Mouse (Mus musculus) heart, embryonic 10.5 days (tissue): ENCODE results near the gene Omt2a. TPM values are rescaled to one million over a fixed set of nuclear protein-coding genes. Genes with fewer than 3 reads are reported as not detected.
A peak's percentile ranks its signal among the peaks of the same experiment; 100 is the strongest.
"Not testable (repeated sequence)": the region's sequence is repeated elsewhere in the genome, so short reads cannot be mapped to it uniquely, and the experiment has no call there.

ENCODE experiments used
- DNase-seq: peaks from one replicate; pipeline ENCODE4 v3.0.0-alpha.2; 2017; ENCODE audit warnings: low spot score
- H3K27ac ChIP-seq: fragments of 300-500 bp; sonication (generic); 2 replicates; pipeline ENCODE4 v1.5.1; 2016; ENCODE audit warnings: mild to moderate bottlenecking
- H3K27me3 ChIP-seq: fragments of 300-500 bp; sonication (generic); 2 replicates; pipeline ENCODE4 v1.6.1; 2016; ENCODE audit warnings: mild to moderate bottlenecking; ENCODE audit not compliant: poor library complexity, insufficient read depth, severe bottlenecking
- H3K36me3 ChIP-seq: fragments of 300-500 bp; sonication (generic); 2 replicates; pipeline ENCODE4 v1.6.1; 2016; ENCODE audit warnings: mild to moderate bottlenecking, moderate library complexity
- H3K4me1 ChIP-seq: fragments of 300-500 bp; sonication (generic); 2 replicates; pipeline ENCODE4 v1.6.1; 2016; ENCODE audit warnings: mild to moderate bottlenecking
- H3K4me3 ChIP-seq: fragments of 300-500 bp; sonication (generic); 2 replicates; pipeline ENCODE4 v1.5.1; 2016; ENCODE audit warnings: mild to moderate bottlenecking, moderate library complexity
- H3K9me3 ChIP-seq: fragments of 300-500 bp; sonication (generic); 2 replicates; pipeline ENCODE4 v1.6.1; 2016; ENCODE audit warnings: mild to moderate bottlenecking, moderate library complexity
- WGBS: fragments of 180-500 bp; shearing (Covaris S2); methylation state at CpG from one replicate; pipeline ENCODE4 v1.1.7; 2016; 5-methylcytosine and 5-hydroxymethylcytosine counted together
- polyA plus RNA-seq: library from polyadenylated mRNA; unstranded; fragments of >200 nt; fragmentation: Nextera tagmentation; extraction: Ambion mirVana; gene quantifications from 2 replicates; pipeline ENCODE4 v1.2.1, GENCODE M21; 2016

Omt2a gene
- not detected in 2 replicates for polyA plus RNA-seq

DNA sequence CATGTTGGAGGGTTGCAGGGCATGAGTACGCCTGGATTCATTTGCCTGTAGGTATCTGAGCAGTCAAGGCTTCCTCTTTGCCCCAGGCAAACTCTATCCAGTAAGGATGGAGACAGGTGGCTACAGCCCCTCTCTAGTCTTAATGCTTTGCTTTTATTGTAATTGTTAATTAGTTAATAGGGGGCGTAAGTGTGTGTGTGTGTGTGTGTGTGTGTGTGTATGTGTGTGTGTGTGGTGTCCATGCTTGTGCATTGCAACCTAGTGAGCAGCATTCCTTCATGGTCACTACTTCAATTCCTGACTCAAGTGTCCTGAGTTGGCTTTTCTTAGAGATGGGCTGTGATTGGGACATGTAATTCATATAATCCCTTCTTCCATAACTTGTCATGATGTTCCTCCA is at the start of gene Omt2a:
Gene Omt2a (minus strand): TSS at position 101 of the 400 bp plus-strand sequence.
- no peaks in the 10 kb centered on the region for H3K27me3 ChIP-seq
- no peak within 1 kb of the TSS for H3K4me3 ChIP-seq
- H3K9me3 ChIP-seq: no peaks in the 10 kb centered on the region
- H3K27ac ChIP-seq: no peak within 1 kb of the TSS
- H3K4me1 ChIP-seq: no peaks in the 10 kb centered on the region
- WGBS: 67% methylated on average over 2 of the region's 2 CpGs
- no peak for DNase-seq
- H3K36me3 ChIP-seq: no peaks in the 10 kb centered on the region

DNA sequence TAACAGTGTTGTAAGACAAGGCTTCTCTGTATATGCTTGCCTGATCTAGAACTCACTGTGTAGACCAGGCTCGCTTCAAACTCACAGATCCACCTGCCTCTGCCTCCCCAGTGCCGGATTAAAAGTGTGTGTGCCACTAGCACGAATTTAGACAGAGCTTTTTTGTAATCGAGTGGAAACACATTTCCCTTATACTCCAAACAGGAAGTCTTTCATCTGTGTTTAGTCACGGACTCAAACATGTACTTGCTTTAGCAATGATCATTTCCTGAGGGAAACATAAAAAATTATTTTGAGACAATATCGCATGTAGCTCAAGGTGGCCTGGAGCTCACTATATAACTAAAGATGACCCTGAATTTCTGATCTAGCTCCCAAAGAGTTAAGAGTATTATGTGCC is 48.8 kb upstream of the Omt2a start:
- no peak for DNase-seq
- 72% methylated on average over 6 of the region's 6 CpGs for WGBS
- Histone ChIP-seq H3K9me3 (no peaks in the 10 kb centered on the region), H3K4me3 (no peak overlapping the region), H3K27ac (no peak overlapping the region), H3K36me3 (no peaks in the 10 kb centered on the region), H3K4me1 (no peaks in the 10 kb centered on the region), H3K27me3 (no peaks in the 10 kb centered on the region)

DNA sequence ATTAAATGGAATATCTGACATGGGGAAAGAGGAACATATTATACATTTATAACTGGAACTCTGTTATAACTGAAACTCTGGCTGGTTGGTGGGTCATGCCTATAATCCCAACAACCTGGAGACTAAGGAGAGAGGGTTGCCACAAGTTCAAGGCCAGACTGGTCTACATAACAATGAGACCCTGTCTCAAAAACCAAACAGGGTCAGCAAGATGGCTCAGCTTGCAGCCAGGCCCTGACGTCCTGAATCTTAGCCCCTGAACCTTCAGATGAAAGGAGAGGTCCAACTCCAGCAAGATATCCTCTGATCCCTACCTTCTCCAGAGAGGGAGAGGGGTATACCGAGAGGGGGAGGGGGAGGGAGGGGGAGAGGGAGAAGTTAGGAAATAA is 45.9 kb upstream of the Omt2a start:
- Histone ChIP-seq H3K36me3 (no peaks in the 10 kb centered on the region), H3K4me1 (no peaks in the 10 kb centered on the region), H3K9me3 (no peaks in the 10 kb centered on the region), H3K4me3 (no peak overlapping the region), H3K27ac (no peak overlapping the region), H3K27me3 (no peaks in the 10 kb centered on the region)
- no peak for DNase-seq
- WGBS: 24% methylated on average over 2 of the region's 2 CpGs

DNA sequence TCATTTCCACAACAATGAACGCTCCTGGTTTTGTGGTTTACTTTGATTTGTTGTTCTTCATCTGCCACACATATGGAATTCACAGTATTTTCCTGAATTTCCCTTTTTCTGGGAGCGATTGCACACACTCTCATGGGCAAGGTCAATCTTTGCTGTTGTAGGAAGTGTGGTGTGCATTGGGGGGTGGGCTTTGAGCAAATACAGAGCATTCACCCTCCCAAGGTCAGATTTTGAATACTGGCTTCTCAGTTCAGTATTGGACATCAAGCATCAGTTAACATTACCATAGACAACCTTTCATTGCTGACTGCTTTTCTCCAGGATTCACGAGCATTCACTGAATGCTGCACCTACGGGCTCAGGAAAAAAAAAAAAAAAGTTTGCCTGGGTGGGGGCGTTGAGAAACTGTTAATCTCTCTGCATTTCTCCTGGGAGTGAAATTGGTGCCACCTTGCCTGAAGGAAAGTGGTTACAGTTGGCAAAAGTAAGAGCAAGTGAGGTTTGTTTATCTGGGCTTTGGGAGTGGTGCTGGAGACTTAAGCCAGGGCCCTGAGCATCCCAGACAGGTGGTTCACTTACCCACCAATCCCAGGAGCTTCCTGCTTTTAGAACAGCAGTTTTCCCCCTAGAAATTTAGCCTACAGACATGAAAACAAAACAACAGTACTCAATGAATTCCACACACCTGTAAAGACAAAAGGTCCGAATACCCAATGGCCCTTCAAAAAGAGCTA is 45.3 kb upstream of the Omt2a start:
- H3K9me3 ChIP-seq: no peaks in the 10 kb centered on the region
- H3K27ac ChIP-seq: no peak overlapping the region
- no peaks in the 10 kb centered on the region for H3K36me3 ChIP-seq
- no peak overlapping the region for H3K4me3 ChIP-seq
- H3K27me3 ChIP-seq: no peaks in the 10 kb centered on the region
- no peaks in the 10 kb centered on the region for H3K4me1 ChIP-seq
- no peak for DNase-seq
- 72% methylated on average over 6 of the region's 6 CpGs for WGBS

DNA sequence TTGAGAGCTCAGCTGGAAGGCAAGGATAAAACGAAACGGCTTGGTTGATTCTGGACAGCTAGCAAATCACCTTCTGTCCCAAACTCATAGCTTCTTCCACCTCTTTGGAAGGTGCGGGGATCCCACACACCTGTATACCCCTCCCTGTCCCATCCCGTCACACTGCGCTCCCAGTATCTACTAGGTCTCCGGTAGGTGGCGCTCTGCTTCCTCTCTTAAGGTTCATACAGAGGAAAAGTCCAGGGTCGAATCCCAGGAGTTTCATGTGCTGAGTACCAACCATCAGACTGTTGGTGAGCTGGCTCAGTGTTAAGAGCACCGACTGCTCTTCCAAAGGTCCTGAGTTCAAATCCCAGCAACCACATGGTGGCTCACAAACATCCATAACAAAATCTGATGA is 43.5 kb upstream of the Omt2a start:
- H3K4me1 ChIP-seq: peaks cover 3% of the 10 kb centered on the region; the same call in 1 of the 2 replicates
- H3K36me3 ChIP-seq: no peaks in the 10 kb centered on the region
- peak; percentile 79 for DNase-seq
- H3K27me3 ChIP-seq: no peaks in the 10 kb centered on the region
- no peak overlapping the region for H3K4me3 ChIP-seq
- no peaks in the 10 kb centered on the region for H3K9me3 ChIP-seq
- H3K27ac ChIP-seq: no peak overlapping the region
- 11% methylated on average over 9 of the region's 9 CpGs for WGBS

DNA sequence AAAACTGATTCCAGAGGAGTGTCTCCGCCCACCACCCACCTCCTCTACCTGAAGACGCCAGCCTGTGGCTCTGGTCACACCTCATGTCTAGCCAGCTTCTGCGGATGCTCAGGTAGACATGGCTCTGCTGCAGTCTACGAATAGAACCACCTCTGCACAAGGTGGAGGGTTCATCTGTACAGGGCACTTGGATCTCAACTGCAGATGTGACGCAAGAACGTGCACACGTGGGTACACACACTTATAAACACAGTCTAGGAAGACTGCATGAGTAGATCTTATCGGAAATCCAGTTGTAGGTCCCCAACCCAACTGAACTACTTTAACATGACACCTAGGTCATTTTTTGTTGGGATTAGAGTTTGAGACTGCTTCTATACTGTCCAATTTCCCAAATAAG is 41.0 kb upstream of the Omt2a start, which contains the start of gene Gsta2:
Gene Gsta2 (minus strand): TSS at position 178 of the 400 bp plus-strand sequence.
- H3K4me3 ChIP-seq: no peak within 1 kb of the TSS
- H3K27ac ChIP-seq: no peak within 1 kb of the TSS
- H3K36me3 ChIP-seq: no peaks in the 10 kb centered on the region
- H3K27me3 ChIP-seq: no peaks in the 10 kb centered on the region
- DNase-seq: no peak
- no peaks in the 10 kb centered on the region for H3K9me3 ChIP-seq
- peaks cover 3% of the 10 kb centered on the region; the same call in 1 of the 2 replicates for H3K4me1 ChIP-seq
- WGBS: 84% methylated on average over 8 of the region's 8 CpGs

DNA sequence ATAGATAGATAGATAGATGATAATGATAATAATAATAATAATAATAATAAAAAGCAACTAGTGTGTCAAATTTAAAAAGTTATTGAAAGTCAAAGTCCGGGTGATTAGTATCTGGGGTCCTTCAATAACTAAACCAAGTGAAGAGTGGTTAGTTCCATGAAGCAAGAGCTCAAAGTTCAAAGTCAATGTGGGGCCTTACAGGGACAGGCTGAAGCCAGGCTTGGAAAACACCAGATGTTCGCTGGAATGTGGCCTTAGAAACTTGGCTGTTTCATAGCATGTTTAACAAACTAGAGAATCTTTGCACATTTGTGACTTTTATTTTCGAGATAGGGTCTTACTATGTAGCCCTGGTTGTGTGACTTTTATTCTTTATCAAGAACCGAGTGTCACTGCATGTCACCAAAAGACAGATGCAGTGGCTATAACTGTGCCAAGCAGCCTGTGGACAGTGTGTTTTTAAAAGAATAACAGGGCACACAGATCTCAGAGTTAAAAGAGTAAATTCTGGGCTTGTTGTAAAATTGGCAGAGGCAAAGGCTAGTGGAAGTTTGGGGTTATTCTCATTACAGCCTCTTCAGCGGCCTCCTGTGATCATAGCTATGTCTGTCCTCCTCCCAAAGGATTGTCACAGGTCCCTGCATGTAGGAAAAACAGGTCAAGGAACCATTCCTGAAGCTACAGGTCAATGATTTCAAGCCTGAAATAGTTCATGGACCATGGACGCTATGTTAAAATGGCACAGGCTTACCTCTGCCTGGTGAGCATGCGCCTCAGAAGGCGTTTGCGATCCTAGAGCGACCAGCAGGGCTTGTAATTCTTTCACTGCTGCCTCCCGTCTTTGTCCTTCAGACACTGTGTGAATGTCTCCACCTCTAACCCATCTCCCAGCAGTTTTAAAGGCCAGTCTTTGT is 40.3 kb upstream of the Omt2a start:
- H3K27ac ChIP-seq: no peak overlapping the region
- no peaks in the 10 kb centered on the region for H3K27me3 ChIP-seq
- peaks cover 3% of the 10 kb centered on the region; the same call in 1 of the 2 replicates for H3K4me1 ChIP-seq
- WGBS: 72% methylated on average over 11 of the region's 11 CpGs
- no peaks in the 10 kb centered on the region for H3K36me3 ChIP-seq
- H3K4me3 ChIP-seq: no peak overlapping the region
- H3K9me3 ChIP-seq: no peaks in the 10 kb centered on the region
- DNase-seq: no peak

DNA sequence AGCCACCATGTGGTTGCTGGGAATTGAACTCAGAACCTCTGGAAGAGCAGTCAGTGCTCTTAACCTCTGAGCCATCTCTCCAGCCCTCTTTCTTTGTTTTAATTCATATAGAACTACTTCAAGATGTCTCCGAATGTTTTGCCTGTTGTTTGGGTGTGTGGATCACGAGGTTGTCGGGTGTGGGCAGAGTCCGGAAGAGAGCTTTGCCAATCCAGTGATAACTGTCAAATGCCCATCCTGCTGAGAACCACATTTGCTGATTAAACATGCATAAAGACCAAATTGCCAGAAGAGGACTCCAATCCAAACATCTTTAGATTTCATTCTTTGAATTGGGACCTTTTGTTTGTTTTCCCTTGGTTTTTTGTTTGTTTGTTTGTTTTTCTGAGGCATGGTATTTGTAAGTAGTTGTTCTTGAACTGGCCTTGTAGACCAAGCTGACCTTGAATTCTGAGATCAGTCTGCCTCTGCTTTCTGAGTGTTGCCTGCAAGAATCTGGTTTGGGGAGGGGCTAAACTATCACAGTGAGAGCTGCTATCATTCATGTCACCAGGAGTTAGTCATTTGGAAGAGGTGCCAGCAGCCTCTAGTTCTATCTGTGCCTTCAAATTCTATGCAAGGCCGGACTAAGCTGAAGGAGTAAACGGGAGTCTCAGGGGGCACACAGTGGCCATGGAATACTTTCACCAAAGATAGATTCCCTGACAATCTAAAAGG is 37.1 kb upstream of the Omt2a start:
- no peak overlapping the region for H3K27ac ChIP-seq
- H3K27me3 ChIP-seq: no peaks in the 10 kb centered on the region
- no peaks in the 10 kb centered on the region for H3K9me3 ChIP-seq
- H3K4me3 ChIP-seq: no peak overlapping the region
- no peak for DNase-seq
- no peaks in the 10 kb centered on the region for H3K36me3 ChIP-seq
- WGBS: 68% methylated on average over 6 of the region's 6 CpGs
- peaks cover 3% of the 10 kb centered on the region; the same call in 1 of the 2 replicates for H3K4me1 ChIP-seq

DNA sequence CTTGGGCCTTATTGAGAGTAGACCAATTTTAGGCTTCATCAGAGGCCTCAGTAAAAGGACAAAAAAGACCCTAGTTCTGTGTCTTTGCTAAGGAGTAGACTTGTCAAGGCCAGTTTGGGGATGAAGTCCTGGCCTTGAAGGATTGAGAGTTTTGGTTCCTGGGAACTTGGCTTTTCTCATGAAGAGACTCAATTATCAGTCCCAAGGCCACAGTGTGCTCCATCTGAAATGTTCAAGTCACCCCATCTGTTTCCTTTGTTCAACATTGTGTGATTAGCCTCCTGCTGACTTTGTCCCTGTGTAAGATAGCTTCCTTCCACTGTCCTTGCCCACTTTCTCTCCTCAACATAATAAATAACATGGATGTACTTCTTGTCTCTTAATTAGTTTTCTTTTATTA is 35.4 kb upstream of the Omt2a start:
- H3K9me3 ChIP-seq, DNase-seq, H3K27me3 ChIP-seq, H3K4me1 ChIP-seq, H3K4me3 ChIP-seq, H3K27ac ChIP-seq, H3K36me3 ChIP-seq: not testable (repeated sequence)

DNA sequence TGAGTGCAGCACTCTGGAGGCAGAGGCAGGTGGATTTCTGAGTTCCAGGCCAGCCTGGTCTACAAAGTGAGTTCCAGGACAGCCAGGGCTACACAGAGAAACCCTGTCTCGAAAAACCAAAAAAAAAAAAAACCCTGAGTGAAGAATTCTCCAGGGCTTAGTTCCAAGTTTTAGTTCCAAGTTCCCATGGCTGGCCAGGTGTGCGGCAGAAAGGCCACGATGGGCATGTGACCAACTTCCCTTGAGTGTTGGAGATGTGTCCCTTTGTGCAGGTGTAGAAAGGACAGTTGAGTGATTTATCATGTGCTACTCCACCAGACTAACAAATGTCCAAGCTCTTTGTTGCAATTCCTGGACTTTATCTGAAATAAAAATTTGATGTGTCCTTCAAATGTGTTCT is 34.5 kb upstream of the Omt2a start:
- not testable (repeated sequence) for H3K9me3 ChIP-seq, H3K4me1 ChIP-seq, H3K36me3 ChIP-seq, H3K27me3 ChIP-seq, H3K27ac ChIP-seq, DNase-seq, H3K4me3 ChIP-seq
- 82% methylated on average over 3 of the region's 3 CpGs for WGBS

DNA sequence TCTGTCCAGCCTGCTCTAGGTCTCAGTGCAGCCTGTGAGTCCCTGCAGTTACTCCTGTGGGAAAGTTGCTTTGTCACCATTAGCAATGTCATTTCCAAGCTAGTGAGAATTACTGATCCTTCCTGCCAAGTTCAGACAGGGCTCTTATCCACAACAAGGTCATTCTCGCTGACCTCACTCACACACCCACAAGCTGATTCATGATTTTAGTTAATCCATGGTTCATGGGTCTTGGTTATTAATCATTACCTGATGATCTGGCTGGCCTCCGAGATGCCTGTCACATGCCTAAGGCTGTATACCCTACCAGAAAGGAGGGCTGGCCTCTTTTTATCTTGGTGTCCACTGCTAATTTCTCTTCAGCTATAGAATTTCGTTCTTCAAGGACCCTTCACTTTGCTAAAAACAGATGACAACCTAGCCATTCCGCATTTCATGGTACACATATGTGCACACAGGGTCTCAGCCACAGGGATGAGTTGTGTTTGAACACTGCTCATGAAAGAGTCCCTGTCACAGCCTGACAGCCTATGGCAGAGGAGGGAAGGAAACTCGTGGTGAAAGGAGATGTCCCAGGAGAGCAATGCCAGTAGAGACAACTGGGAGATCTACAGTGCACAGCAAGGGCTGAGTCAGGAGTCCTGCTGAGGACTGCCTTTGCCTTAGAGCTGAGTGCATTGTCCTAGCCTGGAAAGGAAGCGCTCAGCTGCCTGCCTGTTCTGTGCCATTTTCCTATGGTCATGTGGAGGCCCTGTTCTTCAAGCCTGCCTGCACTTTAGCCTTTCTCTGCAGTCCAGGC is 33.8 kb upstream of the Omt2a start:
- not testable (repeated sequence) for H3K4me3 ChIP-seq, H3K27me3 ChIP-seq, H3K9me3 ChIP-seq, H3K27ac ChIP-seq, H3K4me1 ChIP-seq, H3K36me3 ChIP-seq, DNase-seq
- WGBS: 68% methylated on average over 6 of the region's 6 CpGs

DNA sequence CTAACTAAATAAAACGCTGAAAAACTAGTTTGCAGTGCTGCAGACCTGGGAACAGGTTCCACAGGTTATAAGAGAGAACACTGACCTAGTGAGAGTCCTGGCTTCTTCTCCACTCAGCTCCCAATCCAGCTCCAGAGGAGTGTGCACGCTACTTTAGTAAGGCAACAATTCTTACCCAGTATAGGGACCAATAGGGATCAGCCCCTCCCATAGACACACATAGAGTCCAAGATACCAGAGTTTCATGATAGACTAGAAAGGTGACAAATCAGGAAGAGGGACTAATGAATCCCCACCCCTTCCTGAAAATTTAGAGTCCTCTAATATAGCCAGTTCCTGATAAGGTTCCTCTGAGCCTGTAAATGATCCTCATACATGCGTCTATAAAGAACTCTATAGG is 32.4 kb upstream of the Omt2a start:
- no peak overlapping the region for H3K27ac ChIP-seq
- H3K36me3 ChIP-seq: no peaks in the 10 kb centered on the region
- no peaks in the 10 kb centered on the region for H3K27me3 ChIP-seq
- H3K4me3 ChIP-seq: no peak overlapping the region
- WGBS: 71% methylated on average over 3 of the region's 3 CpGs
- H3K9me3 ChIP-seq: no peaks in the 10 kb centered on the region
- DNase-seq: no peak
- no peaks in the 10 kb centered on the region for H3K4me1 ChIP-seq
